11 mouse cellular contexts compared by ENCODE assay signal in the genomic region with DNA sequence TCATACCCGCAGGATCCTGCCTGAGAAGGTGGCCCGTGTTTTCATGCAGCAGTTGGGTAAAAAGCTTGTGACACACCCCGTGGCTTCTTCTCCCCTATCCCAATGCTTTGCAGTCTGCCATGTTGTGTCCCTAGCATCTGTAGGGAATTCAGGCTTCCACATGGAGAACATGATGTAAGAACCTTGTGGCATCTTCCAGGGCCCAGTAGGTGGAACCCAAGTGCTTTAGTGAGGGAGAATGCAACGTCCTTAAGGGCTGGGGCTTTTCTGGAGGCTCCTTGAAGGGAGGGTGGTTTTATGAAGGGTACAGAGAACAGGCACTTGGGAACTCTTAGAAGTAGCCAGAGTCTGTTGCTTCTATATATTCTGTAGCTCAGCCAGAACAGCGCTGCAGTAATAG. TPM values are rescaled to one million over a fixed set of nuclear protein-coding genes. Genes with fewer than 3 reads are reported as not detected.
DNase-seq lines count a peak whose midpoint lies in the region; ATAC-seq and TF ChIP-seq lines count a peak whose summit lies in the region.
"Had no signal": no experiment of that assay in that cellular context is flagged by ENCODE, and none has a peak within 500 bp of the region (broad histone marks: within the 10 kb centered on the region; RNA-seq: fewer than 3 reads in every experiment).

No protein-coding gene starts in this region.

- H3K27ac ChIP-seq in kidney, adult 2 months (ENCODE audit: insufficient read depth, low read depth, low read length), result no peak overlapping the region
- H3K27ac ChIP-seq in hindbrain, postnatal 0 days, result no peak overlapping the region
- H3K27ac ChIP-seq: macrophage had no signal

- no peak for ATAC-seq in hindbrain, postnatal 0 days

- H3K9ac ChIP-seq in hindbrain, postnatal 0 days (replicated peaks; ENCODE audit: low read length), result no peak overlapping the region; the same call in 1 of the 2 replicates

- TF ChIP-seq CTCF in kidney, adult 2 months (conservative IDR thresholded peaks at IDR 0.05; ENCODE audit: insufficient read depth, insufficient read length, low read depth, low read length), result peak; percentile 33; the same call in 1 of the 2 replicates
- peak; percentile 64 for TF ChIP-seq CTCF in hindbrain, postnatal 0 days (IDR thresholded peaks at IDR 0.05; ENCODE audit: low read depth)

- H3K4me2 ChIP-seq in hindbrain, postnatal 0 days (ENCODE audit: low read depth, low read length), result peak overlapping the region; percentile 94

- no peak for TF ChIP-seq POLR2A in kidney, adult 2 months (IDR thresholded peaks at IDR 0.05; ENCODE audit: low read depth, low read length)

- H3K9me3 ChIP-seq in hindbrain, postnatal 0 days (ENCODE audit: low read length), result no peaks in the 10 kb centered on the region

- no peak for DNase-seq in kidney, adult 2 months
- no peak for DNase-seq in kidney, postnatal 4 days
- DNase-seq in A20 (ENCODE audit: low read depth, low spot score) (peak; percentile 51), MN1 (ENCODE audit: low spot score) (peak; percentile 66)
- peak; percentile 44 for DNase-seq in hindbrain, postnatal 0 days (ENCODE audit: low spot score)
- no peak for DNase-seq in right cerebral cortex, postnatal 36 days (ENCODE audit: low spot score in 2 of 2)
- no peak for DNase-seq in kidney, adult 8-10 months
- no peak for DNase-seq in ovary, postnatal 10 days (ENCODE audit: low spot score)

- H3K27me3 ChIP-seq in kidney, adult 2 months (replicated peaks; ENCODE audit: control insufficient read depth, insufficient read depth, low read length), result no peaks in the 10 kb centered on the region
- no peaks in the 10 kb centered on the region for H3K27me3 ChIP-seq in hindbrain, postnatal 0 days (ENCODE audit: insufficient read depth, low read length)

- H3K36me3 ChIP-seq in kidney, adult 2 months (ENCODE audit: control insufficient read depth, insufficient read depth, low read length), result no peaks in the 10 kb centered on the region
- peaks cover 29% of the 10 kb centered on the region; the same call in 1 of the 2 replicates for H3K36me3 ChIP-seq in hindbrain, postnatal 0 days (ENCODE audit: insufficient read depth, low read length)

- peaks cover 13% of the 10 kb centered on the region for H3K4me1 ChIP-seq in kidney, adult 2 months (ENCODE audit: control insufficient read depth, insufficient read depth, low read length)
- H3K4me1 ChIP-seq in hindbrain, postnatal 0 days (ENCODE audit: insufficient read depth, low read length), result peaks cover 7% of the 10 kb centered on the region; the same call in 1 of the 2 replicates

- WGBS in kidney, adult 2 months, result 54% methylated on average over 5 of the region's 5 CpGs
- WGBS in hindbrain, postnatal 0 days, result 45% methylated on average over 5 of the region's 5 CpGs

- H3K4me3 ChIP-seq in kidney, adult 2 months (ENCODE audit: insufficient read depth, low read depth, low read length), result no peak overlapping the region
- no peak overlapping the region for H3K4me3 ChIP-seq in hindbrain, postnatal 0 days (ENCODE audit: low read length)

RNA-seq across cellular contexts. Expression of gene Ulk3, which starts 1.5 kb away (rescaled TPM):
- 26.2 and 26.9 TPM in 2 replicates for polyA plus RNA-seq in kidney, adult 2 months (2012; rRNA removed)
- total RNA-seq in hindbrain, postnatal 0 days (2014; rRNA removed), result 21.1 and 27.3 TPM in 2 replicates
- polyA plus RNA-seq in hindbrain, postnatal 0 days (2015; fragmentation: Nextera tagmentation; extraction: Ambion mirVana), result 18.5 and 21.0 TPM in 2 replicates

RNA-seq across cellular contexts. Expression of gene Cplx3, which starts 15.4 kb away (rescaled TPM):
- polyA plus RNA-seq in kidney, adult 2 months (2012; rRNA removed), result 0.42 and 0.47 TPM in 2 replicates
- 0.10 TPM in 1 of 2 replicates, not detected in the other for total RNA-seq in hindbrain, postnatal 0 days (2014; rRNA removed)
- polyA plus RNA-seq in hindbrain, postnatal 0 days (2015; fragmentation: Nextera tagmentation; extraction: Ambion mirVana), result 0.79 and 1.2 TPM in 2 replicates
- polyA plus RNA-seq: heart, embryonic 14.5 days; macrophage; spleen, adult 2 months had no signal

RNA-seq across cellular contexts. Expression of gene Lman1l, which starts 29.8 kb away (rescaled TPM):
- polyA plus RNA-seq in kidney, adult 2 months (2012; rRNA removed), result 0.08 TPM in 1 of 2 replicates, not detected in the other
- not detected in 2 replicates for total RNA-seq in hindbrain, postnatal 0 days (2014; rRNA removed)
- polyA plus RNA-seq in hindbrain, postnatal 0 days (2015; fragmentation: Nextera tagmentation; extraction: Ambion mirVana), result not detected in 2 replicates
- polyA plus RNA-seq: macrophage had no signal

RNA-seq across cellular contexts. Expression of gene Scamp2, which starts 30.0 kb away (rescaled TPM):
- 166 and 187 TPM in 2 replicates for polyA plus RNA-seq in kidney, adult 2 months (2012; rRNA removed)
- total RNA-seq in hindbrain, postnatal 0 days (2014; rRNA removed), result 50.5 and 53.1 TPM in 2 replicates
- 47.4 and 49.3 TPM in 2 replicates for polyA plus RNA-seq in hindbrain, postnatal 0 days (2015; fragmentation: Nextera tagmentation; extraction: Ambion mirVana)

RNA-seq across cellular contexts. Expression of gene Mpi, which starts 38.2 kb away (rescaled TPM):
- polyA plus RNA-seq in kidney, adult 2 months (2012; rRNA removed), result 62.4 and 70.4 TPM in 2 replicates
- 67.9 and 78.6 TPM in 2 replicates for total RNA-seq in hindbrain, postnatal 0 days (2014; rRNA removed)
- 61.5 and 64.6 TPM in 2 replicates for polyA plus RNA-seq in hindbrain, postnatal 0 days (2015; fragmentation: Nextera tagmentation; extraction: Ambion mirVana)

Comparison
In these comparisons a context has a peak if more than half of its experiments do, and no peak if none do; other contexts are left out.
1. DNase-seq: peak in A20 (single experiment), MN1 (single experiment) and hindbrain, postnatal 0 days (single experiment); none in kidney, adult 2 months (single experiment), kidney, postnatal 4 days (0 of 2), right cerebral cortex, postnatal 36 days (0 of 2), kidney, adult 8-10 months (0 of 2) and ovary, postnatal 10 days (single experiment).